Mouse (Mus musculus) bone marrow macrophage, adult 2 months (primary cell): ENCODE measurements at regions not wholly inside any gene's neighbourhood (a gene's known extent, or its start where the extent isn't known, plus 50 kb on each side); places are given as distances from the start of the nearest gene placed in this dataset.

Experiments
- CTCF ChIP-seq: IDR thresholded peaks from 2 replicates; pipeline ENCODE4 v1.5.1; 2012; ENCODE audit warnings: low read depth, mild to moderate bottlenecking, low read length, moderate library complexity
- POLR2A ChIP-seq: IDR thresholded peaks from 2 replicates; pipeline ENCODE4 v1.6.1; 2012; ENCODE audit warnings: mild to moderate bottlenecking, low read depth, low read length, borderline replicate concordance

DNA sequence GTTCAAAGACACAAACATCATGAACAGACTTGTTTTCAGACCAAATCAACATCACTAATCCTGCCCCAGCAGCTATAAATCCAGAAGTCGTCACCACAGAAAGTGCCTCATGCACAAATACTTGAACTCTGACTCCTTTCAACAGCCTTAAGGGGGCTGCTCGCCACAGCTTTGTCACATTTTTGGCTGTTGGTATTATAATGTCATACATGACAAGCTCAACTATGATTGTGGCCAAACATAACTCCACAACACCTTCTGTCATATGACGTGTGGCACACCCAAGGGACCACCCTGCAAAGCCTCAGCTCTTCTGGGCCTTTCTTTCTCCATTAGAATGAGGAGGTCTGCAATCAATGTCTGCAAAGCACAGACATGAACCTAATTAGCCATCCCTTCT lies 209.1 kb downstream of the Mtx2 start:
- TF ChIP-seq CTCF (no peak), POLR2A (no peak)
